Mouse (Mus musculus) heart, postnatal 0 days (tissue): ENCODE results near the gene Mpl. TPM values are rescaled to one million over a fixed set of nuclear protein-coding genes. Genes with fewer than 3 reads are reported as not detected.

Experiments used
- ATAC-seq: fragments of 200-750 bp; cut with Nextera tagmentation; 2 replicates; pipeline ENCODE4 v1.8.0; 2017; ENCODE audit warnings: low read depth, moderate number of reproducible peaks, moderate library complexity; ENCODE audit not compliant: insufficient read depth
- DNase-seq: peaks from one replicate; pipeline ENCODE4 v3.0.0-alpha.2; 2016; ENCODE audit warnings: low spot score
- H3K27ac ChIP-seq: fragments of 300-500 bp; sonication (generic); 2 replicates; pipeline ENCODE4 v1.5.1; 2014; ENCODE audit warnings: low read depth, mild to moderate bottlenecking
- H3K27me3 ChIP-seq: fragments of 300-500 bp; sonication (generic); 2 replicates; pipeline ENCODE4 v1.6.1; 2014; ENCODE audit warnings: low read length, mixed read lengths; ENCODE audit not compliant: control insufficient read depth, insufficient read depth
- H3K36me3 ChIP-seq: fragments of 300-500 bp; sonication (generic); replicated peaks from 2 replicates; pipeline ENCODE4 v1.6.1; 2014; ENCODE audit warnings: low read length, mixed read lengths; ENCODE audit not compliant: control insufficient read depth, insufficient read depth
- H3K4me1 ChIP-seq: fragments of 300-500 bp; sonication (generic); 2 replicates; pipeline ENCODE4 v1.6.1; 2014; ENCODE audit warnings: antibody characterized with exemption; ENCODE audit not compliant: control insufficient read depth, insufficient read depth
- H3K4me2 ChIP-seq: fragments of 300-500 bp; sonication (generic); 2 replicates; pipeline ENCODE4 v1.6.1; 2014; ENCODE audit warnings: low read depth, mild to moderate bottlenecking, low read length, moderate library complexity
- H3K4me3 ChIP-seq: fragments of 300-500 bp; sonication (generic); 2 replicates; pipeline ENCODE4 v1.5.1; 2014; ENCODE audit warnings: low read depth, low read length
- H3K9ac ChIP-seq: fragments of 300-500 bp; sonication (generic); replicated peaks from 2 replicates; pipeline ENCODE4 v1.6.1; 2014; ENCODE audit warnings: low read depth, low read length, mixed read lengths
- H3K9me3 ChIP-seq: fragments of 300-500 bp; sonication (generic); replicated peaks from 2 replicates; pipeline ENCODE4 v1.6.1; 2016; ENCODE audit warnings: low read length; ENCODE audit not compliant: control insufficient read depth
- CTCF ChIP-seq: IDR thresholded peaks from 2 replicates; pipeline ENCODE4 v1.5.1; 2016; ENCODE audit warnings: antibody characterized with exemption, control low read depth, low read depth
- EP300 ChIP-seq: IDR thresholded peaks from 2 replicates; pipeline ENCODE4 v1.6.1; 2016; ENCODE audit warnings: antibody characterized with exemption, low read depth
- WGBS: fragments of 180-500 bp; shearing (Covaris S2); extraction: QIAGEN DNeasy Blood & Tissue Kit; methylation state at CpG from one replicate; pipeline ENCODE4 v1.1.7; 2014; 5-methylcytosine and 5-hydroxymethylcytosine counted together
- polyA plus RNA-seq: library from polyadenylated mRNA; unstranded; fragments of >200 nt; fragmentation: Nextera tagmentation; extraction: Ambion mirVana; gene quantifications from 2 replicates; pipeline ENCODE4 v1.2.1, GENCODE M21; 2015
- total RNA-seq: library from RNA; depleted of rRNA; stranded (reverse); fragments of >200 nt; gene quantifications from 2 replicates; pipeline ENCODE4 v1.2.3, GENCODE M21; 2014; ENCODE audit warnings: low replicate concordance

Mpl gene
- total and polyA plus RNA-seq, 2 experiments from 2014 or later: 0.41 to 1.5 TPM

DNA sequence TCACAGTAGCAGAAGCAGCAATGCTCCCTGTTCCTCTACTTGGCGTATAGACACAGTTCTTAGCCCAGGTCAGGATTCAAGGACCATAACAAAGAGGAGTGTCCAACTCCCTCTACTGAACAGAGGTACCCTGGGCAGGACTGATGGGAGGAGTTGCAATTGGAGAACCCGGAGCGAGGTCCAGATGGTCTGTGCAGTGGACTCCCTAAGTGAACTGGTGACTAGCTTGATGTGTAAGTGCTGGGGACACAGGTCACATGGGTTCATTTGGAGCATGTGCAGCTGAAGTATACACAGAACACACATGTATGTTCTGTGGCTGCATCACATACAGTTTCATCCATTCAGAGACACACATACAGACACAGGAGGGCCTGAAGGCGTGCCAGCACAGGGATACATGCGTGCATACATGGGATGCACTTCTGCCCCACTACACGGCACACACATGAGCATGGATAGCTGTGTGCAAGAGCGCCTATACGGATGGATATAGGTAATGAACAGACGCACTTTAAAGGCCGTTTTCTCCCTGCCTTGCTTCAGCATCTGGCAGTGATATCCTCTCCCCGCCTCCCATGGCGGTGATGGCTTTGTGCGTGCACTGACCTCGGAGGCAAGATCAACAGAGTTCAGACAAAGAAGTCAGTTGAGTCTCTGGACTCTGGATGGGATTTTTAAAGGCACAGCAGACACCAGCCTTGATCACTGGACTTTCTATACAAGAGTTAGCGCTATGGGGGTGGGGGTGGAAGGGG, 19.6 kb upstream of the Mpl start:
- ATAC-seq (no peak), DNase-seq (no peak)
- Histone ChIP-seq H3K9ac (no peak overlapping the region), H3K36me3 (0 out of 2 replicates have a peak, but pooled peaks cover 9% of the 10 kb centered on the region), H3K4me1 (no peaks in the 10 kb centered on the region), H3K4me2 (no peak overlapping the region), H3K4me3 (no peak overlapping the region), H3K27ac (no peak overlapping the region), H3K9me3 (no peaks in the 10 kb centered on the region), H3K27me3 (no peaks in the 10 kb centered on the region)
- TF ChIP-seq EP300 (no peak), CTCF (no peak)
- WGBS: 68% methylated on average over 15 of the region's 15 CpGs

DNA sequence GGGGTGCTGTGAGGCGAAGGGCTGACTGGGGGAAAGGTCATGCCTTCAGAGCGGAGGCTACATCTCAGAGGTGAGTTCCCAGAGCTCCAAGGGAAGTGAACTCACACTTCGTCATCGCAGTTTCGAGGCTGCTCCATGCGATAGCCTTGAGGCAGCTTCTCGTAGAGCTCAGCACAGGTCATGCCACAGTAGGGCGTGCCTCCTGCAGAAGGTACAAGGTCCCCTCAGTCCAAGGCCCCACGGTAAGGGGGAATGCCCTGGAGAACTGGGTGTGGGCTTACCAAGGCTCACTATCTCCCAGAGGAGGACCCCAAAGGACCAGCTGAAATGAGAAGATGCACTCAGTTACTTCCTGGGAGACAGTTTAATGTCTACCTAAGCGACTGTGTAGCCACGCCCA, 15.4 kb upstream of the Mpl start:
- DNase-seq (no peak), ATAC-seq (no peak)
- Histone ChIP-seq H3K27me3 (no peaks in the 10 kb centered on the region), H3K27ac (no peak overlapping the region), H3K4me2 (no peak overlapping the region), H3K9me3 (no peaks in the 10 kb centered on the region), H3K4me3 (no peak overlapping the region), H3K9ac (no peak overlapping the region), H3K36me3 (0 out of 2 replicates have a peak, but pooled peaks cover 3% of the 10 kb centered on the region), H3K4me1 (no peaks in the 10 kb centered on the region)
- WGBS: 87% methylated on average over 11 of the region's 11 CpGs
- no peak for TF ChIP-seq CTCF
- no peak for TF ChIP-seq EP300

DNA sequence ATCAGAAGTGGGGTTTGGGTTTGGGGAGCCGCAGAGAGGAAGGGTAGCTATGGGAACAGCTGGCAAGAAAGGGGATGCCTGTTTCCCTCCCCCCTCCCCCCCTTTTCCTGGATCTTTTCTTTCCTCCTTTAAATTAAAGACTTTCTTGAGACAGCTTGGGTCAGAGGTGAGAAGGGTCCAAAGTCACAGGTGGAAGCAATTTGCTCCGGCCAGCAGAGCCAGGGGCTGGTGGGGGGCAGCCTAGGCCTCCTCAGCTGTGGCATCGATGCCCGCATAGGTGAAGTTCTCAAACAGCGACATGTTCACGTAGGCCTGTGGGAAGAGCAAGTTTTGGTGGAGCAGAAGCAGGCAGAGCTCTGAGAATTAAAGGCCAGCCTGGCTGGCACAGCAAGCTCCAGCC, 14.0 kb upstream of the Mpl start:
- H3K27ac ChIP-seq: no peak overlapping the region
- 0 out of 2 replicates have a peak, but pooled peaks cover 3% of the 10 kb centered on the region for H3K36me3 ChIP-seq
- H3K4me2 ChIP-seq: no peak overlapping the region
- WGBS: 87% methylated on average over 6 of the region's 6 CpGs
- ATAC-seq: no peak
- TF ChIP-seq CTCF (no peak), EP300 (no peak)
- no peak overlapping the region for H3K9ac ChIP-seq
- H3K27me3 ChIP-seq: no peaks in the 10 kb centered on the region
- DNase-seq: no peak
- no peaks in the 10 kb centered on the region for H3K4me1 ChIP-seq
- no peak overlapping the region for H3K4me3 ChIP-seq
- H3K9me3 ChIP-seq: no peaks in the 10 kb centered on the region

DNA sequence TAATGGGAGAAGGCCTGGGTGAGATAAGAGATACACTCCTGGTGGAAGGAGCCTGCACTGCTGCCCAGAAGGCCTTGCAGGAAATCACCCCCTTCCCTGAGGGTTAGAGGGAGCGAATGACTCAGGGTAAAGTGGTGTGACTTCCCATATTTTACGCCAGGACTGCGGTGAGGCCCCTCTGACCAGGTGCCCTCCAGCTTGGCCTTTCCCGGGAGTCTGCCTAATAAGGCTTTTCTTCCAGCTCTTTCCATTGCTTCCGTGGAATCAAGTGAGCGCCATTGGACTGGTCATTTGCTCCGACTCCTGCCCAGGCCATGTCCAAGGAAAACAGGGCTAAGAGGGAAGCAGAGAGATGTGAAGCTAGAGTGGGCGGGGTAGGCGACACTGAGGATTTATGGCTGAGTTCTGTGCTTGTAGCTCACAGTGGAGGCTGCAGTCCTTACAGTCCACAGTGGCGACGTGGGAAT, 8.4 kb upstream of the Mpl start:
- H3K27me3 ChIP-seq: no peaks in the 10 kb centered on the region
- no peak for TF ChIP-seq CTCF
- no peak for TF ChIP-seq EP300
- H3K36me3 ChIP-seq: no peaks in the 10 kb centered on the region
- H3K4me1 ChIP-seq: no peaks in the 10 kb centered on the region
- 0 out of 2 replicates have a peak overlapping the region, but pooled peaks have one; percentile 22 for H3K27ac ChIP-seq
- ATAC-seq: peak; percentile 84
- peak; percentile 66 for DNase-seq
- no peaks in the 10 kb centered on the region for H3K9me3 ChIP-seq
- H3K4me3 ChIP-seq: no peak overlapping the region
- WGBS: 34% methylated on average over 11 of the region's 11 CpGs
- H3K4me2 ChIP-seq: no peak overlapping the region
- no peak overlapping the region for H3K9ac ChIP-seq

DNA sequence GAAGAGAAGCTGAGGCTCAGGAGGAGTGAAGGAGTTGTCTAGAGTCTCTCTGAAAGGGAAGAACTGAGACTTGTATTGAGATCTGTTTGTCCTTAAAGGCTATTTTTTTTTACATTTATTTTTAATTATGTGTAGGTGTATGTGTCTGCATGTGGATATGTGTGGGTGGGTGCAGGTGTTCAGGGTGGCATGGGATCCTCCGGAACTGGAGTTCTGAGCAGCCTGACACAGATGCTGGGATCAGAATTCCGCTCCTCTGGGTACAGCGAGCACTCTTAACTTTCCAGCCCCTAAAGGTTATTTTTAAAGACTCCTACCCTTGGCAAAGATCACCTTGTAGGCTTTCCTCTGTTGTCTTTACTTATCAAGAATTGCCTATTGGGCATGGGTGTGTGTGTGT, 7.6 kb upstream of the Mpl start:
- 66% methylated on average over 3 of the region's 3 CpGs for WGBS
- ATAC-seq (no peak), DNase-seq (no peak)
- no peaks in the 10 kb centered on the region for H3K9me3 ChIP-seq
- H3K4me1 ChIP-seq: no peaks in the 10 kb centered on the region
- no peaks in the 10 kb centered on the region for H3K36me3 ChIP-seq
- H3K4me2 ChIP-seq: no peak overlapping the region
- no peak overlapping the region for H3K4me3 ChIP-seq
- no peaks in the 10 kb centered on the region for H3K27me3 ChIP-seq
- TF ChIP-seq CTCF: no peak
- no peak for TF ChIP-seq EP300
- no peak overlapping the region for H3K9ac ChIP-seq
- no peak overlapping the region for H3K27ac ChIP-seq
